Mouse (Mus musculus): ENCODE measurements around the gene Atf4. TPM values are rescaled to one million over a fixed set of nuclear protein-coding genes. Genes with fewer than 3 reads are reported as not detected.
A peak's percentile ranks its signal among the peaks of the same experiment; 100 is the strongest.

Gene Atf4
- polyA plus RNA-seq, 1 experiment from 2014 or later: 160 TPM

GRCm38 (mm10) chr15:80219705-80220657, 35.0 kb upstream of the Atf4 start:
- H3K4me2 ChIP-seq (ENCODE audit: low read depth, low read length): peak overlapping the region; percentile 31
- ATAC-seq: no peak
- WGBS: 65% methylated on average over 4 of the region's 4 CpGs
- no peaks in the 10 kb centered on the region for H3K27me3 ChIP-seq (replicated peaks; ENCODE audit: control insufficient read depth, insufficient read depth, low read length)
- no peak overlapping the region for H3K4me3 ChIP-seq (ENCODE audit: low read length)
- peaks cover 8% of the 10 kb centered on the region for H3K4me1 ChIP-seq (ENCODE audit: control insufficient read depth, insufficient read depth, low read length)
- H3K9ac ChIP-seq (ENCODE audit: low read depth, low read length): peak overlapping the region; percentile 42; the same call in 1 of the 2 replicates
- no peaks in the 10 kb centered on the region for H3K9me3 ChIP-seq (ENCODE audit: control insufficient read depth, low read length)
- H3K36me3 ChIP-seq (ENCODE audit: control insufficient read depth, insufficient read depth, low read length): no peaks in the 10 kb centered on the region
- peak overlapping the region; percentile 33; the same call in 1 of the 2 replicates for H3K27ac ChIP-seq (ENCODE audit: low read length)

- peaks cover 8% of the 10 kb centered on the region for H3K4me1 ChIP-seq (ENCODE audit: control insufficient read depth, insufficient read depth, low read length)
- no peaks in the 10 kb centered on the region for H3K36me3 ChIP-seq (ENCODE audit: control insufficient read depth, insufficient read depth, low read length)
- no peaks in the 10 kb centered on the region for H3K27me3 ChIP-seq (replicated peaks; ENCODE audit: control insufficient read depth, insufficient read depth, low read length)
- no peak for ATAC-seq
- H3K9me3 ChIP-seq (ENCODE audit: control insufficient read depth, low read length): no peaks in the 10 kb centered on the region
- WGBS: 66% methylated on average over 8 of the region's 8 CpGs
- no peak overlapping the region for H3K4me2 ChIP-seq (ENCODE audit: low read depth, low read length)
- no peak overlapping the region for H3K4me3 ChIP-seq (ENCODE audit: low read length)
- no peak overlapping the region for H3K27ac ChIP-seq (ENCODE audit: low read length)
- H3K9ac ChIP-seq (ENCODE audit: low read depth, low read length): no peak overlapping the region
Observed at GRCm38 (mm10) chr15:80221031-80221430, 34.0 kb upstream of the Atf4 start.

DNA sequence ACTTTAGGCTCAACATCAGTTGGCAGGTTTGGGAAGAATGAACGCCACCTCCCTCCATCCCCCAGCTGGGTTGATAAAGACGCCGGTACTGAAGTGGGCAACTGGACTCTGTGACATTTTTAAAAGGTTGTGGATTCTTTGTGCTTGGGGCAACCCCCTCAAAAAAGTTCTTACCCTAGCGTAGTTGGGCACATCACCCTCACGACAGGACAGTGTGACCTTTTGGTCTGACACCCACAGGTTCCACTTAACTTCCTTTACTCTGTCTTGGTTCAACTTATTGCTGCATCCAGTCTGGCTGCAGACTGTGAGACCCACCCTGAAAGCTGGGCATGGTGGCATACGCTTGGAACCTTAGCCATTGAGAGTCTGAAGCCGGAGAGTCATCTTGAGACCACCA, 31.2 kb upstream of the Atf4 start:
- H3K9ac ChIP-seq (ENCODE audit: low read depth, low read length): no peak overlapping the region
- no peak overlapping the region for H3K27ac ChIP-seq (ENCODE audit: low read length)
- H3K4me1 ChIP-seq (ENCODE audit: control insufficient read depth, insufficient read depth, low read length): peaks cover 8% of the 10 kb centered on the region
- ATAC-seq: no peak
- no peak overlapping the region for H3K4me2 ChIP-seq (ENCODE audit: low read depth, low read length)
- WGBS: 93% methylated on average over 7 of the region's 7 CpGs
- H3K9me3 ChIP-seq (ENCODE audit: control insufficient read depth, low read length): no peaks in the 10 kb centered on the region
- H3K4me3 ChIP-seq (ENCODE audit: low read length): no peak overlapping the region
- no peaks in the 10 kb centered on the region for H3K36me3 ChIP-seq (ENCODE audit: control insufficient read depth, insufficient read depth, low read length)
- H3K27me3 ChIP-seq (replicated peaks; ENCODE audit: control insufficient read depth, insufficient read depth, low read length): no peaks in the 10 kb centered on the region

DNA sequence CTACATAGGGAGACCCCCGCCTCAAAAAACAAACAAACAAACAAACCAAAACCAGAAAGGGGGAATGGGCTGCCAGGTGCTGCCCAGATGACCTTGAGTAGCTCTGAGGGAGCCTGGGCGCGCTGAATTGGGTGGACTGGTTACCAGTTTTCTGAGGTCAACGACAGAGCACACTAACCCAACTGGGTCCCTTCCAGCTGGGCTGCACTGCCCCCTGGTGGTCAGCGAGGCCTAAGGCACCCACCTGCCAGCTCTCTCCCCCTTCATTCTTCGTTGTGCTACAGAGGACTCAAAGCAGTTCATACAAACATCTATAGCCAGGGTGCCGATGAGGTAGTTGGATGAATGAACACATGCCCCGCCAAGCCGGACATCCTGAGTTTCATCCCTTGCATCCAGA, 29.8 kb upstream of the Atf4 start:
- Histone ChIP-seq H3K4me2 (ENCODE audit: low read depth, low read length) (no peak overlapping the region), H3K4me3 (ENCODE audit: low read length) (no peak overlapping the region), H3K36me3 (ENCODE audit: control insufficient read depth, insufficient read depth, low read length) (no peaks in the 10 kb centered on the region), H3K27me3 (replicated peaks; ENCODE audit: control insufficient read depth, insufficient read depth, low read length) (no peaks in the 10 kb centered on the region), H3K9ac (ENCODE audit: low read depth, low read length) (no peak overlapping the region), H3K4me1 (ENCODE audit: control insufficient read depth, insufficient read depth, low read length) (no peaks in the 10 kb centered on the region), H3K9me3 (ENCODE audit: control insufficient read depth, low read length) (no peaks in the 10 kb centered on the region), H3K27ac (ENCODE audit: low read length) (no peak overlapping the region)
- 24% methylated on average over 9 of the region's 9 CpGs for WGBS
- ATAC-seq: peak; percentile 80

DNA sequence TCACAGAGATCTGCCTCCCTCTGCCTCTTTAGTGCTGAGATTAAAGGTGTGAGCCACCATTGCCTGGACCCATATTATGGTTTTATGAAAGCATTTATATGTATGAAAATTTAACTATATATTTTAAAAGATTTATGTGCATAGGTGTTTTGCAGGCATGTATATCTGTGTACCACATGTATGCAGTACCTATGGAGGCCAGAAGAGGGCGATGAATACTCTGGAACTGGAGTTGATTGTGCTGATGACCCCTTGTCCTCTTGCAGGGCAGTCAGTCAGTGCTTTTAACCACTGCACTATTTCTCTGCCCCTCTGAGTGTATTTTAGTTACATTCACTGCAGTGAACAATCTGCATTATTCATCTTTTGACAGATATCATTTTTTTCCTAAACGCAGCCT, 29.2 kb upstream of the Atf4 start:
- no peaks in the 10 kb centered on the region for H3K4me1 ChIP-seq (ENCODE audit: control insufficient read depth, insufficient read depth, low read length)
- H3K27ac ChIP-seq (ENCODE audit: low read length): no peak overlapping the region
- WGBS: 46% methylated on average over 2 of the region's 2 CpGs
- H3K4me3 ChIP-seq (ENCODE audit: low read length): no peak overlapping the region
- no peak overlapping the region for H3K4me2 ChIP-seq (ENCODE audit: low read depth, low read length)
- no peaks in the 10 kb centered on the region for H3K36me3 ChIP-seq (ENCODE audit: control insufficient read depth, insufficient read depth, low read length)
- no peaks in the 10 kb centered on the region for H3K9me3 ChIP-seq (ENCODE audit: control insufficient read depth, low read length)
- H3K9ac ChIP-seq (ENCODE audit: low read depth, low read length): no peak overlapping the region
- H3K27me3 ChIP-seq (replicated peaks; ENCODE audit: control insufficient read depth, insufficient read depth, low read length): no peaks in the 10 kb centered on the region
- peak; percentile 70; the same call in 1 of the 2 replicates for ATAC-seq

- WGBS: 75% methylated on average over 17 of the region's 17 CpGs
Observed at GRCm38 (mm10) chr15:80228071-80228800, 26.7 kb upstream of the Atf4 start.

GRCm38 (mm10) chr15:80232331-80232730, 22.7 kb upstream of the Atf4 start:
- Histone ChIP-seq H3K36me3 (ENCODE audit: control insufficient read depth, insufficient read depth, low read length) (peaks cover 4% of the 10 kb centered on the region), H3K4me2 (ENCODE audit: low read depth, low read length) (no peak overlapping the region), H3K27me3 (replicated peaks; ENCODE audit: control insufficient read depth, insufficient read depth, low read length) (no peaks in the 10 kb centered on the region), H3K4me1 (ENCODE audit: control insufficient read depth, insufficient read depth, low read length) (peaks cover 13% of the 10 kb centered on the region), H3K9ac (ENCODE audit: low read depth, low read length) (no peak overlapping the region), H3K4me3 (ENCODE audit: low read length) (no peak overlapping the region), H3K9me3 (ENCODE audit: control insufficient read depth, low read length) (no peaks in the 10 kb centered on the region), H3K27ac (ENCODE audit: low read length) (no peak overlapping the region)
- WGBS: 76% methylated on average over 2 of the region's 2 CpGs
- ATAC-seq: no peak

More at GRCm38 (mm10) chr15:80228071-80228800, 26.7 kb upstream of the Atf4 start:
- H3K27me3 ChIP-seq (replicated peaks; ENCODE audit: control insufficient read depth, insufficient read depth, low read length): no peaks in the 10 kb centered on the region
- H3K4me3 ChIP-seq (ENCODE audit: low read length): no peak overlapping the region
- H3K9ac ChIP-seq (ENCODE audit: low read depth, low read length): no peak overlapping the region
- no peak overlapping the region for H3K4me2 ChIP-seq (ENCODE audit: low read depth, low read length)
- H3K4me1 ChIP-seq (ENCODE audit: control insufficient read depth, insufficient read depth, low read length): 0 out of 2 replicates have a peak, but pooled peaks cover under 1% of the 10 kb centered on the region
- H3K9me3 ChIP-seq (ENCODE audit: control insufficient read depth, low read length): no peaks in the 10 kb centered on the region
- no peak for ATAC-seq
- no peaks in the 10 kb centered on the region for H3K36me3 ChIP-seq (ENCODE audit: control insufficient read depth, insufficient read depth, low read length)
- no peak overlapping the region for H3K27ac ChIP-seq (ENCODE audit: low read length)

DNA sequence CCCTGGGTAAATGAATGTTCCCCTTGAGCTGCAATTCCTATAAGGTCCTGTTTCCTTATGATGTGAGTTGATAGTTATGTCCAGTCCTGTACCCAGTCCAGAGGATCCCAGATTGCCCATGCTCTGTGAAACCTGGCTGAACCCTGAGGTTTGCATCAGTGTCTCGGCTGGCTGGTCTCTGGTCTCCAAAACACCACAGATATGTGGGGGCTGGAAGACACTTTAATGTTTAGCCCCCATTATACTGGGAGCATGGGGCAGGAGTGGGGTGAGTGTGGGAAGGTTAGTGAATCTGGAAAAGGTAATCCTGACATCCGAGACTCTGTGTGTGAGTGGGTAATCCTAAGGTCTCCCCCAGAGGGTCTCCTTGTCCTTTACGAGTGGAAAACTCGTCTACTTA, 21.9 kb upstream of the Atf4 start:
- peak; percentile 15 for ATAC-seq
- H3K36me3 ChIP-seq (ENCODE audit: control insufficient read depth, insufficient read depth, low read length): peaks cover 4% of the 10 kb centered on the region
- peak overlapping the region; percentile 60; the same call in 1 of the 2 replicates for H3K9ac ChIP-seq (ENCODE audit: low read depth, low read length)
- no peaks in the 10 kb centered on the region for H3K9me3 ChIP-seq (ENCODE audit: control insufficient read depth, low read length)
- 62% methylated on average over 4 of the region's 4 CpGs for WGBS
- H3K4me1 ChIP-seq (ENCODE audit: control insufficient read depth, insufficient read depth, low read length): peaks cover 13% of the 10 kb centered on the region
- H3K4me3 ChIP-seq (ENCODE audit: low read length): no peak overlapping the region
- peak overlapping the region; percentile 51; the same call in 1 of the 2 replicates for H3K4me2 ChIP-seq (ENCODE audit: low read depth, low read length)
- peak overlapping the region; percentile 61 for H3K27ac ChIP-seq (ENCODE audit: low read length)
- no peaks in the 10 kb centered on the region for H3K27me3 ChIP-seq (replicated peaks; ENCODE audit: control insufficient read depth, insufficient read depth, low read length)
